Mouse (Mus musculus): ENCODE data around the gene Nap1l5. TPM values are rescaled to one million over a fixed set of nuclear protein-coding genes. Genes with fewer than 3 reads are reported as not detected.
"Not testable (repeated sequence)": the region's sequence is repeated elsewhere in the genome, so short reads cannot be mapped to it uniquely, and the experiment has no call there.

Nap1l5 gene
- total RNA-seq, 2 experiments from 2014 or later = 302 to 341 TPM

DNA sequence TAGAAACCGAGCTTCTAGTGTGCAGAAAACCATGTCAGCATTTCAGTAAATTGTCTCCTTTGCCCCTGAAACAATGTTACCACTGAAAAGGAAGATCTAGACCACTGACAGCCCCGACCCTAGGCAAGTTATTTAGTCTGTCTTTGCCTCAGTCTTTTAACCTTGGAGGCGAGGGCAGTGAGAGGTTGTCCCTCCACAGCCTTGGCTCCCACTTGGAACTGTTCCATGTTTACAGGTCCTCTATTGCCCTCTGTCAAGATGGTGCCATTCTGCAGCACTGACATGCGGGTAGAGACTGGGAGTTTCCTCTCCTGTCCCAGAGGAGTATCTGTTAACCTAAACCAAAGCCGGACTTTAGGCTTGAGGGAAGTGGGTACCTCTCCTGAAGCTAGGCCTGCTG is 6.0 kb upstream of the Nap1l5 start:
- intact Hi-C loops (cut with DNase I) = no loop called here
- DNase-seq (ENCODE audit: low spot score in 2 of 2) = no peak

GRCm38 (mm10) chr6:58907791-58908190 is 915 bp upstream of the Nap1l5 start:
- intact Hi-C loops (cut with DNase I) = no loop called here

DNA sequence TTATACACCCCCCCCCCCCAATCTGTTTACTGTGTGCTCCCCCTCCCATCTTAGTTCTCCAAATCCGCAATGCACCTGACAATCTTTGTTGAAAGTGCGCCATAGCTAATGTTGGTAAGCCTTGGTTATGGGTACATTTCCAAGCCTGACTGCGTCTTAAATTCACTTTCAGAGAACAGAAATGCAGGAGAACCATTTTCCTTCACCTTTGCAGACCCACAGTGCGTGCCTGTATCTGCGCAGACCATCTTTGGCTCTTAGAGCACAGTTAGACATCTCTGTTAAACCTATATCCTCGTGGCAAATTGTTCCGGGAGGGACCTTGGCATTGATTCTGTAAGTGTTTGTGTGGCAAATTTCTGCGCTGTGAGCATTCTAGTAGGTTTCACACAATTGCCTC is 460 bp upstream of the Nap1l5 start:
- DNase-seq (ENCODE audit: low spot score in 2 of 2) = no peak
- intact Hi-C loops (cut with DNase I) = no loop called here

More at GRCm38 (mm10) chr6:58907791-58908190, 915 bp upstream of the Nap1l5 start:
- no peak for DNase-seq (ENCODE audit: low spot score in 2 of 2)

DNA sequence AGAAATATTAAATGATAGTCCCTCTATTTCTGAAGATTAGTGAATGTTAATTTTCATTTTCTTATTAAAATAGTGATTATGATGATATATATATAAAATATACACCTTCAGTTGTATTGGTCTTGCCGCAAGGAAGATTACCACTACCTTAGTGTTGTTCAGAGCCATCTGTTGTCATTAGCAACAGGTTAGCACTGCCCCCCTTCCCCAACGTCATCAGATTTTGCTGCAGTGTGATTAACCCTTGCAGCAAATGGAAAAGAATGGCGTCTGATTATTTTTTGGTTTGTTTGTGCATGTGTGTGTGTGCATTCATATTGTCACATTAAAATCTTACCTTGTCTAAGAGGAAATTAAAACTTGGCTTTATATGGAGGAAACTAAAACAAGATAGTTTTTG is 2.3 kb downstream of the Nap1l5 start:
- no peak for DNase-seq (ENCODE audit: low spot score in 2 of 2)
- intact Hi-C loops (cut with DNase I) = no loop called here

DNA sequence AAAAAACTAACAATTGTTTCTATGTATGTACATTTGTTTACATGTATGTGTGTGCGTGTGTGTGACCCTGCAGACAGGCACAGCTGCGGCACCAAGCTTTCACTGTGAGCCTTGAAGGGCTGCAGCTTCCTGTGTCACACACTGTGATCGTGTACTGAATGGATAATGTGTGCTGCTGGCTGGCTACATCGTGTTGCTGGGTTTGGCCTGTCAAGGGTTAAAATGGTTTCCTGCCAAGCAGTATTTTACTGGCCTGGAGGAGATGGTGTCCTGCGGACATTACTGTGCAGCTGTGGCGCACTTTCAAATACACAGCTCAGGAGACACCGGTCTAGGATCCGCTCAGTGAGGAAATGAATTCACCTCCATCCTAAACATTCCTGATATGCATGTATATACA is 3.7 kb downstream of the Nap1l5 start:
- intact Hi-C loops (cut with DNase I) = no loop called here

DNA sequence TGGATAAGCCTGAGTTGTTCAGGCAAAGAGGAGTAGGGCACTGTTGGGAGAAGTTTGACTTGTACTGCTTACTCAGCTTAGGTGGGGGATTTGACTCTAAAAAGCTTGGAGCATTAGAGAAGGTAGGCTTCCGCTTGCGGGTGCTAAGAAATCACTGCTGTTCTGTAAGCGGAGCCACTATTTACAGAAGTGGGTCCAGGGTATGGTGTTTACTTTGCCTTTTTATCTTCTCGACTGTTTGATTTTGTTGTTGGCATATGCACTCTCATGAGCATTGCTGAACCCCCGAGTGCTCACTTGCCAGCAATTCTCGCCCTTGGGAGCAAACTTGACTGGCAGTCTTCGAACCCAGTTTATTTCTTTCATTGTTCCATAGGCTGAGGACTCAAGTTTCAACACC is 6.3 kb downstream of the Nap1l5 start:
- intact Hi-C loops (cut with DNase I) = no loop called here
- no peak for DNase-seq (ENCODE audit: low spot score in 2 of 2)

More for the DNA sequence above, 3.7 kb downstream of the Nap1l5 start:
- peak; percentile 30 to 43 for DNase-seq (ENCODE audit: low spot score in 2 of 2)

DNA sequence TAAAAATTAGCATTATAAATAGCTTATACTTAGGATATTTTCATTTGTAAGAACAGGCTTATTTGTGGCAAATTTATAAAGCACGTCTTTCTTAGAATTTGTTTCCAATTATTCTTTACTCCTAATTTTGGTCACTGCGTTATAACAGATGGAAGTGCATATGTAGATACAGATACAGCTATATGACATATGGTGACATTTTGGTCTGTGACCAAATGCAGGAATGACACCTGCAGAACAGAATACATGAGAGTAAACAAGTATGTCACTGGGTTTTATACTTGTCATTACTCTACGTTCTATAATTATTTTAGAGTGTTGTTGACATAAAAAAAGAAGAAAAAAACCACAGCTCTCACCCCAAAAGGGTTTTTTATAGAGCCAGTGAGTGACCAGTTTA is 7.8 kb downstream of the Nap1l5 start:
- no peak for DNase-seq (ENCODE audit: low spot score in 2 of 2)
- intact Hi-C loops (cut with DNase I) = loop anchor here (10.0 kb wide), 1 partner anchor 286 kb away; no protein-coding TSS in a partner anchor

DNA sequence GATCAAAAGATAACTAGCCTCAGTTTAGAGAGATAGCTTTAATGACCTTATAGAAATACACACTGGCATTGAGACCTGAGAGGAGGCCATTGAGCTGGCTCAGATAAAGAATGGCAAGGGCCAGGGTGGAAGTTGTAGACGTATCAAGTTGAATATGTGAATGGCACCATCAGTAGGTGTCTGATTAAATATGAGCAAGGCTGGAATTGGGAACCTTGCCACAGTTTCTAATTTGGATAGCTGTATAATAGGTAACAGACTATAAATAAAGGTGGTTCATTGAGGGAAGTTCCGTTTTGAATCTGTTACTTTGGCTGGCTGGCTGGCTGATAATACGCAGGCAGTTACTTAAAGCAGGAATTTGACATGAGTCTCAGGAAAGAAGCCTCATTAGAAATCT is 10.2 kb downstream of the Nap1l5 start:
- DNase-seq (ENCODE audit: low spot score in 2 of 2) = no peak
- intact Hi-C loops (cut with DNase I) = loop anchor here (10.0 kb wide), 1 partner anchor 288 kb away; no protein-coding TSS in a partner anchor

DNA sequence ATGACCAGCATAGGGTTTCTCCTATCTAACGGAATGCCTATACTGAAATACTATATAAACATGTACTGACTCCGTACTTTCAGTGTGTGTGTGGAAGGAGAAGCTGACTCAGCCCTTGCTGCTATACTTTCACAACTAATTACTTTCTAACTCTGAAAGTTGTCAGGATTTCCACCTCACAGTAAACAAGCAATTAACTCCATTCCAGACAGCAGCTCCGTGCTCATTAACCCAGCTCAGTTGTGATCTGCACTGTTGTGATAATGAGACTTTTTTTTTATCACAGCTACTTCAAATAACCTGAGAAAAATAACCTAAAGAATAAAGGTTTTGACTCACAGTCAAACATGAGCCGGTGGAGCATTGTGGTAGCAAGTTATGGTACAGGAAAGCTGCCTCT is 11.9 kb downstream of the Nap1l5 start:
- DNase-seq (ENCODE audit: low spot score in 2 of 2) = no peak
- intact Hi-C loops (cut with DNase I) = loop anchor here (10.0 kb wide), 1 partner anchor 290 kb away; no protein-coding TSS in a partner anchor

- intact Hi-C loops (cut with DNase I) = loop anchor here (10.0 kb wide), 1 partner anchor 291 kb away; no protein-coding TSS in a partner anchor
- no peak for DNase-seq (ENCODE audit: low spot score in 2 of 2)
These were observed 13.6 kb downstream of the Nap1l5 start for GRCm38 (mm10) chr6:58893307-58893706.

- no peak for DNase-seq (ENCODE audit: low spot score in 2 of 2)
- intact Hi-C loops (cut with DNase I) = loop anchor here (10.0 kb wide), 1 partner anchor 295 kb away; no protein-coding TSS in a partner anchor
These were observed 17.0 kb downstream of the Nap1l5 start for GRCm38 (mm10) chr6:58889917-58890316.

- DNase-seq (ENCODE audit: low spot score in 2 of 2) = no peak
- intact Hi-C loops (cut with DNase I) = no loop called here
These were observed 24.6 kb downstream of the Nap1l5 start for GRCm38 (mm10) chr6:58882271-58882670.

DNA sequence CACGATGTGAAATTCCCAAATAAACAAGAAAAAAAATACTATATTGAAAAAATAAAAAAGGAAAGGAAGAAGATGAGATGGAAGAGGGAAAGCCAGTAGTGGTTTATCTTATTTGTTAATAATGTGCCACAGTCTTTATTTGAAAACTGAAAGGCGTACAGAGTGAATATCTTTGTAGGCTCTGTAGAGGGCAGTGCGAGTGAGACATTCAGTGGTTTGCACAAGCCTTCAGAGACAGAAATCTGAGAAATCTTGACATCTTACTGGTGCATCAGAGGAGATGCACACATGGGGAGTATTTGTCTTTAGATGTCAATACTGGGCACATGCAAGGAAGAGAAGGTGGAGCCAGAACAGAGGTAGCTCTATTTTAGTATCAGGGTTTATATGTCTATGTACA is 25.5 kb downstream of the Nap1l5 start:
- no peak for DNase-seq (ENCODE audit: low spot score in 2 of 2)
- intact Hi-C loops (cut with DNase I) = no loop called here

- DNase-seq (ENCODE audit: low spot score in 2 of 2) = no peak
- intact Hi-C loops (cut with DNase I) = no loop called here
These were observed 26.0 kb downstream of the Nap1l5 start for GRCm38 (mm10) chr6:58880861-58881260.

- no peak for DNase-seq (ENCODE audit: low spot score in 2 of 2)
- intact Hi-C loops (cut with DNase I) = no loop called here
These were observed 26.9 kb downstream of the Nap1l5 start for GRCm38 (mm10) chr6:58879987-58880386.

GRCm38 (mm10) chr6:58879572-58879971 is 27.3 kb downstream of the Nap1l5 start:
- intact Hi-C loops (cut with DNase I) = no loop called here
- no peak for DNase-seq (ENCODE audit: low spot score in 2 of 2)

DNA sequence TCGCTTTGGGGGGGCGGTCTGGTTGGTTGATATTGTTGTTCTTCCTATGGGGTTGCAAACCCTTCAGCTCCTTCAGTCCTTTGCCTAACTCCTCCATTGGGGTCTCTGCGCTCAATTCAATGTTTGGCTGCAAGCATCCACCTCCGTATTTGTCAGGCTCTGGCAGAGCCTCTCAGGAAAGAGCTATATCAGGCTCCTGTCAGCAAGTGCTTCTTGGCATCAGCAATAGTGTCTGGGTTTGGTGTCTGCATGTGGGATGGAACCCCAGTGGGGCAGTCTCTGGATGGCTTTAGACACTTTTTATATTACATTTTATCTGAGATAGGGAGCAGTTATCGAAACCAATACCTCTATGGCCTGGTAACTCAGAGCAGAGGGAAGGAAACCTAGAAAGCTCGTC is 39.0 kb downstream of the Nap1l5 start:
- intact Hi-C loops (cut with DNase I) = not testable (repeated sequence)
- DNase-seq (ENCODE audit: low spot score in 2 of 2) = peak in 1 of 2 experiments; percentile 35

- intact Hi-C loops (cut with DNase I) = no loop called here
- DNase-seq (ENCODE audit: low spot score in 2 of 2) = no peak
These were observed 43.1 kb downstream of the Nap1l5 start for GRCm38 (mm10) chr6:58863631-58864235.

DNA sequence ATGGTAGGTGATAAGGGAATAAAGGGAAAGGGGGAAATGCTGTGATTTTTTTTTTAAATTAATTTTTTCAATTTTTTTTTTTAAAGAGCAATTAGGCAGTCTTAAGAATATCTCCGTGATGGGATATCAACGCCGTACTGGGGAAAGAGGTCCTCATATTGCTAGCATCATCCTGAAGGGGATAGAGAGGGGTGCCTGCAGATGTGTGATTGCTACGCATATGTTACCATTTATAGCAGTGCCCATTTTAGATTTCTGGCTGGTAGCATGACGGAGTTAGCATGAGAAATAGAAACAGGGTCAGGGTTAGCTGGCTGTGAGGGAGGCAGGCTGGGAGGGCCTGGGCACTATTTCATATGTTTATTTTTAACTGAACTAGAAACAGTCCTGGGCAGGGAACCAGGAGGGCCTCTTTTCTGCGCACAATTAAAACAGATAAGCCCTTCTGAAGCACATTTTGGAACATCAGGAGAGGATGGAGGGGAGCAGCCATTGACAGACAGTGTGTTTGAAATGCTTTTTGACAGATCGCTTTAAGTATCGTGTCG is 44.4 kb downstream of the Nap1l5 start:
- no peak for DNase-seq (ENCODE audit: low spot score in 2 of 2)
- intact Hi-C loops (cut with DNase I) = no loop called here

GRCm38 (mm10) chr6:58859517-58859916 is 47.4 kb downstream of the Nap1l5 start:
- DNase-seq (ENCODE audit: low spot score in 2 of 2) = no peak
- intact Hi-C loops (cut with DNase I) = no loop called here

GRCm38 (mm10) chr6:58856494-58856893 is 50.4 kb downstream of the Nap1l5 start:
- intact Hi-C loops (cut with DNase I) = no loop called here
- no peak for DNase-seq (ENCODE audit: low spot score in 2 of 2)

All from left cerebral cortex, postnatal 36 days (tissue).